Mouse (Mus musculus) ES-Bruce4 (cell line): Measurements from ENCODE around the gene Cdhr1. TPM values are rescaled to one million over a fixed set of nuclear protein-coding genes. Genes with fewer than 3 reads are reported as not detected.

Experiments
- H3K27ac ChIP-seq: 2 replicates; pipeline ENCODE4 v1.5.1; 2012; ENCODE audit warnings: low read length, inconsistent platforms; ENCODE audit not compliant: insufficient read depth
- H3K27me3 ChIP-seq: 2 replicates; pipeline ENCODE4 v1.6.1; 2012; ENCODE audit warnings: mild to moderate bottlenecking, low read length, inconsistent platforms; ENCODE audit not compliant: control insufficient read depth, poor library complexity, insufficient read depth, severe bottlenecking
- H3K36me3 ChIP-seq: 2 replicates; pipeline ENCODE4 v1.6.1; 2012; ENCODE audit warnings: inconsistent platforms, mild to moderate bottlenecking, low read length, moderate library complexity; ENCODE audit not compliant: control insufficient read depth, poor library complexity, insufficient read depth, severe bottlenecking
- H3K4me1 ChIP-seq: one replicate; pipeline ENCODE4 v1.8.1; 2011; ENCODE audit warnings: low read length; ENCODE audit not compliant: control insufficient read depth, insufficient read depth
- H3K4me3 ChIP-seq: 2 replicates; pipeline ENCODE4 v1.5.1; 2011; ENCODE audit warnings: low read depth, mild to moderate bottlenecking, low read length
- H3K9ac ChIP-seq: 2 replicates; pipeline ENCODE4 v1.6.1; 2012; ENCODE audit warnings: low read depth, mild to moderate bottlenecking, inconsistent platforms; ENCODE audit not compliant: poor library complexity, severe bottlenecking
- H3K9me3 ChIP-seq: replicated peaks from 2 replicates; pipeline ENCODE4 v1.6.1; 2012; ENCODE audit warnings: mild to moderate bottlenecking, low read length, inconsistent platforms; ENCODE audit not compliant: control insufficient read depth, poor library complexity, insufficient read depth, severe bottlenecking
- CTCF ChIP-seq: IDR thresholded peaks from one replicate; pipeline ENCODE4 v1.8.1; 2011; ENCODE audit warnings: low read depth, low read length
- EP300 ChIP-seq: IDR thresholded peaks from 2 replicates; pipeline ENCODE4 v1.6.1; 2011; ENCODE audit warnings: low read depth, low read length; ENCODE audit not compliant: insufficient read depth
- POLR2A ChIP-seq: IDR thresholded peaks from one replicate; pipeline ENCODE4 v1.8.1; 2011; ENCODE audit warnings: low read length; ENCODE audit not compliant: insufficient read depth
- polyA plus RNA-seq: library from polyadenylated mRNA; stranded (reverse); fragments of >200 nt; gene quantifications from 2 replicates; pipeline ENCODE4 v1.2.4, GENCODE M21; 2011; ENCODE audit warnings: low read depth; ENCODE audit not compliant: missing spikeins, insufficient read depth, insufficient read length

The Cdhr1 gene
- polyA plus RNA-seq, 1 experiment: 1.0 TPM

DNA sequence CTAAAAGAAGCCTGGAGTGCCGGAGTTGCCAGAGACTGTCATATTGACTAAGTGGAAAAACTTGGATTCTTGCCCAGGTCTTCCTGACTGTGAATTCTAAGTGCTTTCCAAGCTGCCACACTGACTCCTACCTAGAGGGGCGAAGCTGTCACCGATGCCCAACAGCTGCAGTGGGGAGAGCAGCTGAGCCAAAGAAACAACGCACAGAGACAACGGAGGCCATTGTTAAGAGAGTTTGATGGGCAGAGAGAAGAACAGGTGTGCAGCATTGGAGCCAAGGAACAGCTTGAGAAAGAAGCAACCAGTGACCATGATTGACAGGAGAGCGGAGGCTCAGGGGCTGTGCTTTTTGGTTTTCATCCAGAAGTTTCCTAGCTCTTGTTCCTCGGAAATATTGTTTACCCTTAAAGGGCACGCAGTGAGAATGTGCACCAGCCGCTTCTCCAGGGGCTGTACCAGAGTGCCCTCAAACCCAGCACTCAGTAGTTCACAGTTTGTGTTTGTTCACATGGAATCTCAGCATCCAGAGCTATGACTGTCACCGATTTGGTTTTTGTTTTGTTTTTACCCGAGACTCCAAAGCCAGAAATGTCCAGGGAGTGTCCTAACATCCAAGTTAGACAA is 65.6 kb downstream of the Cdhr1 start:
- Histone ChIP-seq H3K36me3 (no peaks in the 10 kb centered on the region), H3K4me1 (no peaks in the 10 kb centered on the region), H3K4me3 (no peak overlapping the region), H3K27me3 (no peaks in the 10 kb centered on the region), H3K9me3 (no peaks in the 10 kb centered on the region), H3K9ac (no peak overlapping the region), H3K27ac (no peak overlapping the region)
- TF ChIP-seq POLR2A (no peak), EP300 (no peak), CTCF (no peak)

- Histone ChIP-seq H3K27me3 (no peaks in the 10 kb centered on the region), H3K27ac (no peak overlapping the region), H3K36me3 (no peaks in the 10 kb centered on the region), H3K9me3 (no peaks in the 10 kb centered on the region), H3K9ac (no peak overlapping the region), H3K4me1 (no peaks in the 10 kb centered on the region), H3K4me3 (no peak overlapping the region)
- no peak for TF ChIP-seq CTCF
- no peak for TF ChIP-seq POLR2A
- TF ChIP-seq EP300: no peak
These were observed 69.6 kb downstream of the Cdhr1 start for GRCm38 (mm10) chr14:37028555-37028954.

DNA sequence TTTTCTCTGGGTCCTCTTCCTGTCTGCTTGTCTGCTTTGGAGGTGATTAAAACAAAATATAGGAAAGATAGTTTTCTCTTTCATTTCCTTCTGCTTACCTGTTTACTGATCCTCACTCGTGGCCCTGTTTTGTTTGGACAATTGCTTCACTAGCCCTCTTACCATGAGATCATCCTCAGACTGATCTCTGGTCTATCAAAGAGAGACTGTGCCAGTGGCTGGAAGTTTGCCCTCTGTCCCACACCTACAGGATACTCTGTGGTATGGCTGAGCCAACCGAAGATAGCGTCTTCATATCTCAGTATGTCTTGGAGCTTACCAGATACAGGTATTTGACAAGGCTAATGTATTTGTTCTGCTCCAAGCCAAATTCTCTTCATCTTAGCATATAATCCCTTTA is 70.2 kb downstream of the Cdhr1 start:
- Histone ChIP-seq H3K27me3 (no peaks in the 10 kb centered on the region), H3K27ac (no peak overlapping the region), H3K4me3 (no peak overlapping the region), H3K4me1 (no peaks in the 10 kb centered on the region), H3K9me3 (no peaks in the 10 kb centered on the region), H3K36me3 (no peaks in the 10 kb centered on the region), H3K9ac (no peak overlapping the region)
- TF ChIP-seq EP300 (no peak), CTCF (no peak), POLR2A (no peak)

Other genes with a start within 250 kb of the Cdhr1 start
- gene Ccser2, start 129.6 kb downstream of the Cdhr1 start, polyA plus RNA-seq: 32.8 and 34.4 TPM in 2 replicates
- gene Rgr, start 49.4 kb downstream of the Cdhr1 start, polyA plus RNA-seq: not detected in 2 replicates
- not detected in 2 replicates for gene Lrit1, start 43.5 kb downstream of the Cdhr1 start, polyA plus RNA-seq
- gene Lrit2, start 30.4 kb downstream of the Cdhr1 start, polyA plus RNA-seq: not detected in 2 replicates
- gene 2610528A11Rik, start 15.7 kb upstream of the Cdhr1 start, polyA plus RNA-seq: not detected in 2 replicates
- gene Ghitm, start 36.9 kb upstream of the Cdhr1 start, polyA plus RNA-seq: 206 and 224 TPM in 2 replicates